Mouse (Mus musculus): ENCODE data around the gene Gm10563. TPM values are rescaled to one million over a fixed set of nuclear protein-coding genes. Genes with fewer than 3 reads are reported as not detected.

The Gm10563 gene
- polyA plus RNA-seq, 1 experiment from 2014 or later = not detected

DNA sequence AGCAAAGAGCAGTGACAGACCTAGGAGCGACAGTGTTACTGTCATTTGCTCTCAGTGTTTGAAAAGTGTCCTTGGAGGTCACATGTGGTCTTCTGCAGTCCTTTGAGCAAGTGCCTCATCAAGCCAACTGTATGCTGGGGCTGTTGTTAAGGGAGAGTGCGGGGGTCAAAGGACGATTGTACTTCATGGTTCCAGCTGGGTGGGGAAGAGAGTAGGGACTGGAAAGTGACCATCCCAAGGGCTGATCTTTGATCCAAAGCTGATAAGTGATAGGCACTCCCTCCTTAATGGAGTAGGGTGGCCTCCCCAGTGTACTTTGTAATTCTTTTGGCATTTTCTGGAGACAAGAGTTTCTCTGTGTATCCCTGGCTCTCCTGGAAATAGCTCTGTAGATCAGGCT, 33.3 kb downstream of the Gm10563 start:
- in situ Hi-C loops (cut with MboI; ENCODE audit: low pct_unique_long_range_greater_than_20kb) = no loop called here
- DNase-seq (ENCODE audit: low read depth, low spot score) = no peak
- ChIA-PET POLR2A (no interaction called here), CTCF (interaction anchor here (1.3 kb wide), 1 partner anchor 22 kb away, joined by 3 read pairs; no protein-coding TSS in a partner anchor)
- no peak for ATAC-seq
- no peak for TF ChIP-seq CTCF (IDR thresholded peaks at IDR 0.05)
- H3K27me3 ChIP-seq = no peaks in the 10 kb centered on the region

GRCm38 (mm10) chr4:155606825-155607224, 38.4 kb downstream of the Gm10563 start:
- in situ Hi-C loops (cut with MboI; ENCODE audit: low pct_unique_long_range_greater_than_20kb) = no loop called here
- ChIA-PET CTCF (interaction anchor here (1.0 kb wide), 1 partner anchor 14 kb away, joined by 3 read pairs; no protein-coding TSS in a partner anchor), POLR2A (interaction anchor here (0.7 kb wide), 1 partner anchor 13 kb away, joined by 4 read pairs; no protein-coding TSS in a partner anchor)
- H3K27me3 ChIP-seq = no peaks in the 10 kb centered on the region
- ATAC-seq (no peak), DNase-seq (ENCODE audit: low read depth, low spot score) (no peak)
- TF ChIP-seq CTCF (IDR thresholded peaks at IDR 0.05) = no peak

DNA sequence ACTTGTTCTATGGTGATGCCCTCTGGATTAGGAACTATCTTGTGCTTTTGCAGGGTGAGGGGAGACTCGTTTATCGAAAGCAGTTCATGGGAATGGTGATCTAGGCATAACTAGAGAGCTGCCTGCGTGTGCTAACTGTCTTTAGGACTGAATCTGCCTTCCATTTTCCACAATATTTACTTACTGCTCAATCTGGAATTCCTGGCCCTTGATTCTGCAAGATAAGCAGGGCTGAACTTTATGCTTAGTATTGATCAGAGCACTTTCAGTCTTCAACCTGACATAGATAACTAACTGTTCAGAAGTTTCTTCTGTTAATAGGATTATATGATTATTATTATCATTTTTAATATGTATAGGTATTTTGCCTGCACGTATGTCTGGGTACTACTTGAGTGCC, 40.1 kb downstream of the Gm10563 start:
- in situ Hi-C loops (cut with MboI; ENCODE audit: low pct_unique_long_range_greater_than_20kb) = no loop called here
- POLR2A ChIA-PET = no interaction called here
- CTCF ChIA-PET = no interaction called here
- DNase-seq (ENCODE audit: low read depth, low spot score) = no peak
- TF ChIP-seq CTCF (IDR thresholded peaks at IDR 0.05) = no peak
- ATAC-seq = no peak
- no peaks in the 10 kb centered on the region for H3K27me3 ChIP-seq

DNA sequence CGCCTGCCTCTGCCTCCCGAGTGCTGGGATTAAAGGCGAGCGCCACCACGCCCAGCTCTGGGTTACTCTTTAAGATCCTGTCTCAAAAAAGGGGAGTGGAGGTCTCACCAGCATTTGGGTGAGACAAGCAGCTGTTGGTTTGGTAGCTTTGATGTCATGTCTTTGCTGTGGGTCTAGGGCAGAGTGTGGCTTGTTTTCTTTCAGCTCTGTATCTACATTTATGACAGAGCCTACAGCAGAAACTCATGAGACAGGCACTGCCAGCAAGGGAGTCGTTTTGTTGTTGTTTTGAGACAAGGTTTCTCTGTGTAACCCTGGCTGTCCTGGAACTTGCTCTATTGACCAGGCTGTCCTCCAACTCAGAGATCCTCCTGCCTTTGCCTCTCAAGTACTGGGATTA, 41.4 kb downstream of the Gm10563 start:
- TF ChIP-seq CTCF (IDR thresholded peaks at IDR 0.05) = no peak
- no peaks in the 10 kb centered on the region for H3K27me3 ChIP-seq
- ChIA-PET CTCF (no interaction called here), POLR2A (no interaction called here)
- no peak for ATAC-seq
- in situ Hi-C loops (cut with MboI; ENCODE audit: low pct_unique_long_range_greater_than_20kb) = no loop called here
- no peak for DNase-seq (ENCODE audit: low read depth, low spot score)

- ChIA-PET POLR2A (no interaction called here), CTCF (no interaction called here)
- TF ChIP-seq CTCF (IDR thresholded peaks at IDR 0.05) = no peak
- H3K27me3 ChIP-seq = no peaks in the 10 kb centered on the region
- in situ Hi-C loops (cut with MboI; ENCODE audit: low pct_unique_long_range_greater_than_20kb) = no loop called here
- DNase-seq (ENCODE audit: low read depth, low spot score) (no peak), ATAC-seq (no peak)
Observed at GRCm38 (mm10) chr4:155602753-155603152, 42.5 kb downstream of the Gm10563 start.

- H3K27me3 ChIP-seq = no peaks in the 10 kb centered on the region
- in situ Hi-C loops (cut with MboI; ENCODE audit: low pct_unique_long_range_greater_than_20kb) = no loop called here
- TF ChIP-seq CTCF (IDR thresholded peaks at IDR 0.05) = no peak
- ChIA-PET POLR2A (no interaction called here), CTCF (no interaction called here)
- no peak for ATAC-seq
- no peak for DNase-seq (ENCODE audit: low read depth, low spot score)
Observed at GRCm38 (mm10) chr4:155601997-155602456, 43.2 kb downstream of the Gm10563 start.

DNA sequence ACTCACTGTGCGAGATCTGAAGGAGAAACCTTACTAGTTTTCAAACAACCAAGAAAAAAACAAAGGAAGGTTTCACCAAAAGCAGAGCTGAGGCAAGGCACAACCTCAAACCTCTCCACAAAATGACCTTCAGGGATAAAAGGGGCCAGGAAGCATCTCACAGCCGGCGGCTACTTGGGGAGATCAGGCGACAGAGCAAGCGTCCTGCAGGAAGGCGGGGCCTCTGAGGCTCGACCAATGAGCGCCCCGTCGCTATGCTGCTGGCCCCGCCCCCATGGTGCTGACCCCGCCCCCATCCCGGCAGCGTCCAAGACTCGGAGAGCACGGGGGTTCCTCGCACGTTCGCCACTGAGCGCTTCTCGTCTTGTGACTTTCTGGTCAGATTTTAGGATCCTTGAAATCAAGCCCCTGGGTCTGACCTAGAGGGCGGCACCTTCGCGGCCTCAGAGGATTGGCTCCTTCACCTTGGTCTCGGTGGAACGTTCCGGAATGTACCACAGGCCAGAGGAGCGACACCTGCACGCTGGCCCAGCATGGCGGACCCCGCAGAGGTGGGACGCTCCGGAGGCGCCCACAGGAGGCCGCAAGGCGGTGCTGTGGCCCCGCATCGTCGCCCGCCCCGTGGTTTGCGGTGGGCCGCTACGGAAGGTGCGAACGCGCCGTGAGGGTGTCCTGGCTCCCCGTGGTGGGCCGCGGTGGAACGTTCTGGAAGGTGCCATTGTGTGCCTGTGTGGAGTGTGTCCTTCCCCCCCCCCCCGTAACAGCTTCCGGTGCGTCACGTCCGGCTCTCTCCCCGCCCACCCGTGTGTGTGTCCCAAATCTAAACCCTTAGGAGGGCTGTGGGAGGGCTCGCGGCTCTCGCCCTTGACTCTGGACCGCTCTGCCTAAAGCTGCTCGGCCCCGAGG, 43.9 kb downstream of the Gm10563 start, which contains the start of gene Slc35e2:
TSS of gene Slc35e2 (plus strand) at position 326 of the 906 bp plus-strand sequence.
- DNase-seq (ENCODE audit: low read depth, low spot score) (no peak), ATAC-seq (peak; percentile 90)
- no peak for TF ChIP-seq CTCF (IDR thresholded peaks at IDR 0.05)
- ChIA-PET POLR2A (no interaction called here), CTCF (no interaction called here)
- in situ Hi-C loops (cut with MboI; ENCODE audit: low pct_unique_long_range_greater_than_20kb) = no loop called here
- H3K27me3 ChIP-seq = no peaks in the 10 kb centered on the region

- no peaks in the 10 kb centered on the region for H3K27me3 ChIP-seq
- POLR2A ChIA-PET = interaction anchor here (0.6 kb wide), 1 partner anchor 238 kb away, joined by 3 read pairs; no protein-coding TSS in a partner anchor
- ATAC-seq (no peak), DNase-seq (ENCODE audit: low read depth, low spot score) (no peak)
- CTCF ChIA-PET = no interaction called here
- in situ Hi-C loops (cut with MboI; ENCODE audit: low pct_unique_long_range_greater_than_20kb) = no loop called here
- TF ChIP-seq CTCF (IDR thresholded peaks at IDR 0.05) = no peak
Observed at GRCm38 (mm10) chr4:155599901-155600825, 45.0 kb downstream of the Gm10563 start.

DNA sequence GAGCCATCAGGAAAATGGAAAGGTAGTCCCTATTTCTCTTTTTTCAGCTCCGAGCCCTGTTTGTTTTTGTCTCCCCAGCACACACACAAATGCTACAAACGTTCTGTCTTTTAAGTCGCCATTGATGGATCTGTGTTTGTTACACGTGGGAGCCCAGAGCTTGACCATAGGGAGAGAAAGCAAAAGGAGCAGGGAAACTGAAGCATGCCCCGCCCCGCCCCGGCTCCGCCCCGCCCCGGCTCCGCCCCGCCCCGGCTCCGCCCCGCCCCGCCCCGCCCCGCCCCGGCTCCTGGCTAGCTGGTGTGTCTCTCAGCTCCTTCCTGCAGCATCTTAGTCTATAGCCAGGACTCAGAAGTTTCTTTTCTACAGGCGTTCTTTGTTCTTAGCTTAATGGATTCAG, 46.7 kb downstream of the Gm10563 start:
- no peaks in the 10 kb centered on the region for H3K27me3 ChIP-seq
- in situ Hi-C loops (cut with MboI; ENCODE audit: low pct_unique_long_range_greater_than_20kb) = no loop called here
- TF ChIP-seq CTCF (IDR thresholded peaks at IDR 0.05) = no peak
- DNase-seq (ENCODE audit: low read depth, low spot score) = no peak
- ChIA-PET CTCF (no interaction called here), POLR2A (no interaction called here)
- no peak for ATAC-seq

DNA sequence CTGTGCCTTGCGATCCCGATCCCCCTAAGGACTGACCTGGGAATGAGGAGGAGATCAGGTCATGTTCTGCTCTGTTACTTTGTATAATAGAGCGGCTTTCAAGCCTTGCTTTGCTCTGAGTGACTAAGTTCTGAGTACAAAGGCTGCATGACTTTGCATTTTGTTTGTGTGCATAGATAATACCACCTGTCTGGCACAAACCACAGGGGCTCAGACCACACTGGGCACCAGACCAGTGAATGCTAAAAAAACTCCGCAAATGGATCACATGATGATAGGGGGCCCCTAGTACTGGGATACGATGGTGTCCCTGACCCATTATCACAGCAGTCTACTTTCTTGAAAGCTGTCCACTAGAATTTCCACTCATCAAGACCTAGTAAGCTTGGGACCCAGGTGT, 48.6 kb downstream of the Gm10563 start:
- ATAC-seq (no peak), DNase-seq (ENCODE audit: low read depth, low spot score) (no peak)
- ChIA-PET CTCF (no interaction called here), POLR2A (no interaction called here)
- no peak for TF ChIP-seq CTCF (IDR thresholded peaks at IDR 0.05)
- in situ Hi-C loops (cut with MboI; ENCODE audit: low pct_unique_long_range_greater_than_20kb) = no loop called here
- no peaks in the 10 kb centered on the region for H3K27me3 ChIP-seq

- in situ Hi-C loops (cut with MboI; ENCODE audit: low pct_unique_long_range_greater_than_20kb) = no loop called here
- ChIA-PET CTCF (no interaction called here), POLR2A (no interaction called here)
- ATAC-seq (no peak), DNase-seq (ENCODE audit: low read depth, low spot score) (no peak)
- no peaks in the 10 kb centered on the region for H3K27me3 ChIP-seq
- no peak for TF ChIP-seq CTCF (IDR thresholded peaks at IDR 0.05)
Observed at GRCm38 (mm10) chr4:155595777-155596176, 49.4 kb downstream of the Gm10563 start.

Data from Patski (cell line).